Mouse (Mus musculus): ENCODE data around the gene 1700016D06Rik. TPM values are rescaled to one million over a fixed set of nuclear protein-coding genes. Genes with fewer than 3 reads are reported as not detected.
"Not testable (repeated sequence)": the region's sequence is repeated elsewhere in the genome, so short reads cannot be mapped to it uniquely, and the experiment has no call there.

1700016D06Rik gene
- polyA plus RNA-seq, 1 experiment = 0.74 TPM

DNA sequence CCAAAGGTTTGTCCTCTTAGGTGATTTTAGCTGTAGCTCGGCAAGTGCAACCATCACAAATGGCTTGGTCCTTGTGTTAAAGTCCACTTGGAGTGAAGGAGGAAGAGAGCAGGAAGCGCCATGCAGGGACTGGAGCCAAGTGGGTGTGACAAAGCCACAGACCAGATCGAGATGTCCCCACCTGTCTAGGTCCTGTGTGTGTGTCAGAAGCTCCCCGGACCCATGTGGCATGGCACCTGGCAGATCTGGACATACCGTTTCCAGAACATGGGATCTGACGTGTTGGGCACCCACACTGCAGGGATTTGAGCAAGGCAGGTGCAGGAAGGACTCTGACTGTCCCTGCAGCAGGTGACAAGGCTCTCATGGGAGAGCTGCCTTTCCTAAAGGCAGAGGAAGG is 565 bp upstream of the 1700016D06Rik start:
- no peak for DNase-seq (ENCODE audit: low read depth)

DNA sequence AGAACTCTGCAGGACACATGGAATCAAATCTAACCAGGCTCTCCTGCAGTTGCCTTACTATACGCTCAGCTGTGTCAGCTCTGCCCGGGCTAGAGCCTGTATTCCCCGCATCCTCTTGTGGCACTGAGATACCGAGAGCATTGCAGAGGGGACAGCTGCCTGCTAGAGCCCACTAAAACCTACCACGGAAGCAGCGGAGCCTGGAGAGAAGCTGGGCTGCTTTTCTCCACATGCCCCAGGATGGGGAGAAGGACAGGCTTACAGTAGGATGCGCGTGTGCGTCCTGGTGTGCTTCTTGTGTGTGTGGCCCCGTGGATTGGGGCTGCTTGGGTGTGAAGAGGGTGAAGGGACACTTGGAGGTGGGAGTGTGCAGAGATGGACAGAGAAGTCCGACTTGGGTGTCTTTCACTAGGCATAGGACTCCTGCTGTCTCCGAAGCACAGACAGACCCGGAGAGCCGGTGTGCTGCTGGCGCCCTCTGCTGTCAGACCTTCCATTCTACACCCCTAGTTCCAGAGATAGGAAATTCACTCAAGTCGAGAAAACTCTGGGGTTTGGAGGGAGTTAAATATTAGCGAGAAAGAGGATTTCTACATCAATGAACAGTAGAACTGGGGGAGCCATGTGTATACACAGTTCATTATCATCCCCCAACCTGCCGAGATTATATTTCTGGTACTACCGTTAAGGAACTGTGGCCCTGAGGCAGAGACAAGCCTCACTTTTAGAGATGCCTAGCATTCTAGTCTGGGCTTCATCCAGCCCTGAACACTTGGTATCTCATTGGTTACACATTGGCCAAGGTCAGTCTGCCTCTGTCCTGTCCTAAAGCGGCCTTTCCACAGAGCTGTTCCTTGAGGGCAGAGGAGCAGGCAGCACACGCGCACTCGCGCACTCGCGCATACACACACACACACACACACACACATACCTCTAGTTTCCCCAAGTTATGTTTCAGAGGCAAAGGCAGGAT is 517 bp downstream of the 1700016D06Rik start:
- no peak for DNase-seq (ENCODE audit: low read depth)

DNA sequence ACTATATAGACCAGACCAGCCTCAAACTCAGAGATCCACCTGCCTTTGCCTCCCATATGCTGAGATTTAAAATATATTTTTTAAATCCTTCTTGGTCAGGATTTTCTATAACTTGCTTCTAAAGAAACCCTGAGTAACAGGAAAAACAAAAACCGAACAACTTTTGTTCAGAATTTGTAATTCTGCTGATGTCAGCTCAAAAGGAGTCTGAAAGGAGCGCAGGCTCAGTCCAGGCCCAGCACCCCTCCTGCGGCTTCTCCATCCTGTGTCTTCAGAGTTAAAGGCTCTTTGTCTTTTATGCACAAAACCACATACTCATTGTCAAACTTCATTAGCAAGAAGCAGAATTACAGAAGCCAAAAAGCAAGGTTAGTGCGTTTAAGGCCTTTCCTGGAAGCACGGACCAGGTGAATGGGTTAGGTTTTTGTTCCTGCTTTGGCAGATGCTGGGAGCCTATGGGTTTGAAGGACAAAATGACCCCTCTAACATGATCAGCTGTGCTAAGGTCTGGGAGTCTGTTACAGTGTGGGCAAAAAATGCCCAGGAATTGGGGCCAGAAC is 1.3 kb downstream of the 1700016D06Rik start:
- DNase-seq (ENCODE audit: low read depth) = no peak

DNA sequence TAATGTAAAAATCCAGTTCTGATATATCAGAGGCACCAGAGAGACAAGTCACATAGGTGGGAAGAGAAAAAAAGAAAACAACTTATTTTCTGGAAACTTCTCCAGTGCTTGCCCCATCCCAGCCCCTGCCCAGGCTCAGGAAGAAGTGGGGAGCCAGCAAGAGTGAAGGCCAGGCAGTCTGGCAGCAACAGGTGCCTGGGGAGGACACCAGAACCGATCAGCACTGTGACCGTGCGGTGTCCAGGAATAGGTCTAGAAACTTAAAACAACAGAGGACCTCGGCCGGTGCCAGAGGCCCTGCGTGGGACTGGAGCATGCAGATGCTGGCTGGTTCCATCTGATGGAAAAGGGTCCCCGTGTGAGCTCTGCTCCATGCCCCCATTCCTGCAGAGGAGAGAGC is 3.4 kb downstream of the 1700016D06Rik start:
- DNase-seq (ENCODE audit: low read depth) = no peak

DNA sequence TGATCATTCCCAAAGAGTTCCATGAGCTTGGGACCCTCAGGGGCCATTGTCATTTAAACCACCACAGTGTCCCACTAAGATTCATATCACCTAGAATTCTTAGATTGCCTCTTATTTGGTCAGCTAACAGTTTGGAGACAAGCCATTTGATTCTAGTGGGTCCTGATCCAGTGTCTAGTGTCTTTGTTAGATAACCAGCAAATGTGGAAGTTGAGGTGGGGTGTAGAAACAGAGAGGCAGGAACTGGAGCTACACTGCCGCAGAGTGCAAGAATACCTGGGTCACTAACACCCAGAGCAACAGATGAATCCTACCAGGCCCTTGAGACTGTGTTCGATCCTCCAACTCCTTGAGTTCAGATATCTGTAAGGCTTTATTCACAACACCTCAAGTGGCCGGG is 4.7 kb downstream of the 1700016D06Rik start:
- DNase-seq (ENCODE audit: low read depth) = no peak

DNA sequence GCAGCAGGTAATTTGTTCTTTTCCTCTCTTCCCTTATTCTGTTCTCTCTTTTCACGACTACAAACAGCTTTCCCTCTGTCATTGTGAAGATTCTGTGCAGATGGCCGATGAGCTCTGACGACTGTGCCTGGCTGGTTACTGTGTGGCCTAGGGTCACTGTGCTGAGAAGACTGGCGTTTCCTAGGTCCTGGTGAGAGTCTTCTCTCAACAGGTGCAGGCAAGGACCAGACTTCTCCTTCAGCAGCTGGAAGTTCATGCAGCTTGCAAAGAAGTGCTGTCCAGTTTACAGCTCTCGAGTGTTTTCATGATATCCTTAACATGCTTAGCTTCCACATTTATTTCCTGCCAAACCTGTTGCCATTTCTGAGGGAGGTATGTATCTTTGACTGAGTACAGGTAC is 6.9 kb downstream of the 1700016D06Rik start:
- no peak for DNase-seq (ENCODE audit: low read depth)

DNA sequence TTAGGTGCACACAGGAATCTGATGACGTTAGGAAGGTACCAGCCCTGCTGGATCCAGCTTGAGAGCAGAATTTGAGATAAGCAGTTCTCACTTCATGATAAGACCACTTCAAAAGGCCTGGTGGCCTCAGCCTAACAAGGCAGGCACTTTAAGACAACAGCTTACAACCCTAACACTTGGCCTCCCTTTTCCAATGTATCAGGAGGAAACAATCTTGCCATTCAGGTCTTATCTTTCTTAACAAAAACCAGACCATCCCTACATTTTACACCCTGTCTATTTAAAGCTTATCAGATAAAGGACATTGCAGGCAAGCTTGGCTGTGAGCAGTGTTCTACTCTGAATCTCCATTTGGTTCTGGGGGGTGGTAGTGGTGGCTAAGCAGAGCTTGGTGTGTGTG is 8.4 kb downstream of the 1700016D06Rik start:
- DNase-seq (ENCODE audit: low read depth) = no peak

DNA sequence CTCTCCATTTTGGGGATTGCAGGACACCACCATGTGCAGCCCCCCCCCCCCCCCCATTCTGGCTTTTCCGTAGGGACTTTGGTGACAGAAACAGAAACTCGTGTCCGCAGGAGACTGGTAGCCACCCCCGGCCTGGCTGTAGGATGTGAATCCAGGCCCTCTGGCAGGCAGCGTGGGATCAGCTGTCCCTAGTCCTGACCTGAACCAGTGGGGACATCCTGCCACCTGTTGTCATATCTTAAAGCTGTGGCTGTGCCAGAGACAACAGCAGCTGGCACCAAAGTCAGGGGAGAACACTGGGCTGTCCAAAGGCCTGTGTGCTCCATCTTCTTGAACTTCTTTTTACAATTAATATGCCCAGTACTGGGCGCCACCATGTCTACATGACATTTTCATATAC is 9.1 kb downstream of the 1700016D06Rik start:
- no peak for DNase-seq (ENCODE audit: low read depth)

DNA sequence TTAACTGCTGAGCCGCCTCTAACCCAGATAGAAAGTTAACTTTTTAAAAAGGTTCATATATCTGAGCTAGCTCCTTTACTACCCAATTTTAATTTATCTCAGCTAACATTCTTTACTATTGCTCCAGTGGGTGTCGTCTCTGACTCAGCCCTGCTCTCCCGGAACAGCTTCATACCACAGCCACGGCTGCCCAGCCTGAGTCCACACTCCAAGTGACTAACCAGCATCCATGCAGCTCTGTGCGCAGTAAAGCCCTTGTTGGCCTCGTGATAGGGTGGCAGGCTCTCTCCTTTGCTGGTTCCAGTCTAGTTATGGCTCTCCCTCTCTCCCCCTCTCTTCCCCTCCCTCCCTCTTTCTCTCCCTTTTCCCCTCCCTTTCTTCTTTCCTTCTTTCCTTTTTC is 9.6 kb downstream of the 1700016D06Rik start:
- no peak for DNase-seq (ENCODE audit: low read depth)

DNA sequence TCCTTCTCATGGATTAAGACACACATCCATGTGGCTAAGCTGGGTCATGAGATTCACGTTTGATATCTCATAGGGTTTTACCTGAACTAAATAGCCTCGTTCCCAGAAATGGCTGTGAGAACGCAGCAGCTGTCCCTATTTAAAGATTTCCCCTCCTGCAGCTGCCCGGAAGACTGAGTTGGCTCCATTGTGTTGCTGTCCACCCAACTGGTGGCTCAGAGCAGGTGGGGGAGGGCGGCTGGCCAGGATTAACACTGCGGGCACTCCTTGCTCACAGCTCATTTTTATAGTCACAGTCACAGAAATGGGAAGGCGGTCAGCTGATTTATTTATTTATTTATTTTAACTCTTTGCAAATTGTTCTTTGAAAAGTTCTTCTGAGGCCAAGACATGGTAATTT is 10.9 kb downstream of the 1700016D06Rik start:
- DNase-seq (ENCODE audit: low read depth) = no peak

DNA sequence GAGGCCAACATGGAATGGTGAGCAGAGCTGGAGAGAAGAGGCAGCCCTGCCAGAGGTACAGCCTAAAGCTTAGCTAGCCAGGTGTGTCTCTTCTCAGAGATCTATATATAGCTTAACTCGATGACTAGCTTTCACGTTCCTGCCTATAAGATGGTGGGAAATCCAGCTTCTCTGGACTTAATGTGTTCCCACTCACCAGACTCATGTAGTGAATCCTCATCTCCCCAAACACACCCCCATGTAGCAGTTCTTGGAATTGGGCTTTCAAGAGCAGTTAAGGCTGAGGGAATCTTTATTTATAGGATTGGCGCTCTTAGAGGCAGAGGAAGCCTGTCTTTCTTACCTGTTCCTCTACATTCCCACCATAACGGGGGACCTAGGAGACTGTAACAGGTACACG is 13.6 kb downstream of the 1700016D06Rik start:
- no peak for DNase-seq (ENCODE audit: low read depth)

DNA sequence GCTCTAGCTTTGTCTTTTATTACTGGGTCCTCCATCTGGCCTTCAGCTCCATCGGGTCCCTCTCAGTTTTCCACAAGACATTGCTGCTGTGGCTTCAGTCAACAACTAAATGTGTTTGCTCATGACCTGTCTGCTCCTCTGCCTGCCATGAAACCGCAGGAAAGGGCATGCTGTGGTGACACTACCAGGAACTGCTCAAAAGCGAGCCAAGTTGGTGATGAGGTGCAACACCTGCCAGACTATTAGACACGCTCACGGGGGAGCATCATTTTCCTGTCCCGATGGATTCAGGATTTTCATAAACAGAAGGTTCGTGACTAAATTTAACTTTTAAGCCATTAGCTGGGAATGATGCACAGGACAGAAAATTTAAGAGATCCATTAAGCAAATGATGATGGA is 16.3 kb downstream of the 1700016D06Rik start:
- DNase-seq (ENCODE audit: low read depth) = no peak

DNA sequence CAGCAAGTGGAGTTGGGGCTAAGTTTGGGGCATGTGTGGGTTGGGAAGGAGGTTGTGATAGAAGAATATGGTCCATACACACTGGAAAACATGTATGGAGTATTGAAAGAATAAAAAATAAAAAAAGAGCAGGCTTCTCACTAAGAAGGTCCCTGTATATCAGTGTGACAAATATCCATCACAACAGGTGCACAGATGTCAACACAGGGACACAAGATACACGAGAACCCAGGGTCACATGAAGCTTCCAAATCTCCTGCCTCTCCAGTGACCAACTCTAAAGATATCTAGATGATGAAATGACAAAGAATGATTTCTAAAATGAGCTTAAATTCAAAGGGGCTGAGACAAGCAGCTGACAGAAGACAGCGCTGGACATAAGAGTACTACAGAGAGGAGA is 32.6 kb downstream of the 1700016D06Rik start:
- DNase-seq (ENCODE audit: low read depth) = no peak

DNA sequence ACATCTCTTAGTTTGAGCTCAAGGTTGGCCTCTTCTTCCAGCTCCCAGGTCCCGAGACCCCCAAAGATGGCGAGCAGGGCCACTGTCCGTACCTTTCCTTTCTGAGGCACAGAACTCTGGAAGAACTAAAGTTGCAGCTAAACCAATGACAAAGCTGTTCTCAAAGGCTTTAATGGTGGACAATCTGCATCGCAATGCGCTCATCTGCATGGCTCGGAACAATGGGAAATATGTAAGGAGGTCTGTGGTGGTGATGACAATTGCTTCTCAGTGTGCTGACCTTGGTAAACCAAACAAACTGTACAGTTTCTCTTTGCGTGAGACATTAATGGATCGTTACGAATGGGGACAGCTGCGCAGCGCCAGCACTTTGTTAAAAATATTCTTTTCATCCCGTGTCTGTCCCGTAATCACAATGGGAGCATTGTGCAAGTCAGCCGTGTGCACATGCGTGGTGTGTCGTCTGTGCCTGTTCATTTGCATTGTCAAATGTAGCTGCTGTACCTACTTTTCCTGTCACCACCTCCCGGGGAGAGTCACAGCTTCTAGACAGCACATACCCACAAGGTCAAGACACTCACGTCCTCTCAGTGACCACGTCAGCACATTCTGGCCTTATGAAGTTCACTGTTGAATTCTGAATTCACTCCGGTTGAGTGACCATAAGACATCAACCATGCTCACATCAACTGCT is 34.7 kb downstream of the 1700016D06Rik start:
- not testable (repeated sequence) for DNase-seq (ENCODE audit: low read depth)

DNA sequence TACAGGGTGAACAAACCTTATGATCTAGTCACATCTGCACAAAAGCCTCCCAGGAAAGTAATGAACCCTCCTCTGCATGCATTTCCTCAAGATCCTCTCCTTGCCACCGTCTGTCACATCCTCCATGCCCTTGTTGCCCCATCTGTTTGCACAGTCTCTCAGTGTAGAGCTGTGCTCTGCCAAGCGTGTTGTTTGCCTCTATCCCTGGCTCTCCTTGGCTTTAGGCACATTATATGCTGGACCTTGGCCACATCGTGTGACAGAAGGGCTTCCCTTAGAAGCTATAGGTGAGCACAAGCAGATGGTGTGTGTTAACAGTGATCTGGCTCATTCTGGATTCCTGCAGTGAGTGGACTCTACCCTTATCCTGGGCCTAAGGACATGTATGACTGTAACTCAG is 38.9 kb downstream of the 1700016D06Rik start:
- DNase-seq (ENCODE audit: low read depth) = no peak

DNA sequence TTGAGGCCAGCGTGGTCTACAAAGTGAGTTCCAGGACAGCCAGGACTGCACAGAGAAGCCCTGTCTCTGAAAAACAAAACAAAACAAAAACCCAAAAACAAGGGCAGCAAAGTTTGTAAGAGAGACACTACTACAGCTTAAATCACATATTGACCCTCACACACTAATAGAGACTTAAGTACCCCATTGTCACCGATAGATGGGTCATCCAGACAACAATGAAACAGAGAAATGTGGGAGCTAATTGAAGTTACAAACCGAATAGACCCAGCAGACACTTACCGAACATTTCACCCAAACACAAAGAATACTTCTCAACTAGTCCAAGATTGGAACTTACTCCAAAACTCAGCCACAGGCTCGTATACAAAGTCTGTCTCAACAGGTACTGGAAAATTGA is 50.8 kb downstream of the 1700016D06Rik start:
- no peak for DNase-seq (ENCODE audit: low read depth)

DNA sequence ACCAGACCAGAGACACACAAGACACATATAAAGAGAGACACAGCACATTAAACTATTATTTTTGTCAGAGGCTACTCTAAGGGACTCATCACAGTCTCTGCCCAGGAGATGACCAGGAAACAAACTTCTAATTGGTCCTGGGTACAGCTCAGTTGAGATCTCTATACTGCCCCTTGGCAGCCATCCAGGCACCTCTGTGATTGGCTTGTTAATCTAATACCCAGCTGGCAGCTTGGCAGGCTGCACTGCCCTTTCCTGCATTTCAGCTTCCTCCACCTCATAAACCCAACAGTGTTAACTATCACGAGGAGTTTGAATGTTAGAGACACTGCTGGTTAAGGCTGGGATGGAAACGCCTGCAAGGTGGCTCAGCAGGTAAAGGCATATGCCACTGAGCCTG is 57.7 kb downstream of the 1700016D06Rik start:
- no peak for DNase-seq (ENCODE audit: low read depth)

DNA sequence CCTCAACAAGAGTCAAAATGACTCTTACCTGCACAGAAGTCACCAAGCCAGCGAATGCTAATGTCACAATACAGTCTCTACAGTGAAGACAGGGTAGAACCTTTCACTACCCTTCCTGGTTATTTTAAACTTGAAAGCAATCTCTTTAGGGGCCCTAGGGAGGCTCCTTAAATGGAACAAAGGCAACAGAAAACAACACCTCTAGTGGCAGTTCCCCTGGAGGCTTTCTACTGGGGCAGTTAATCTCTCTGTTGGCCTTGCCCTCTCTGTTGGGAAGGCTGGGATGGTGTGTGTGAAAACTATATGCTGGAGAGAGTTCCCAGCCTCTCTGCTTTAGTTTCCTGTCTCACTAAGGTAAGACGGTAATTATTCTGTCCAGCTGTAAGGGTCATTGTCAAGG is 60.3 kb downstream of the 1700016D06Rik start:
- no peak for DNase-seq (ENCODE audit: low read depth)

DNA sequence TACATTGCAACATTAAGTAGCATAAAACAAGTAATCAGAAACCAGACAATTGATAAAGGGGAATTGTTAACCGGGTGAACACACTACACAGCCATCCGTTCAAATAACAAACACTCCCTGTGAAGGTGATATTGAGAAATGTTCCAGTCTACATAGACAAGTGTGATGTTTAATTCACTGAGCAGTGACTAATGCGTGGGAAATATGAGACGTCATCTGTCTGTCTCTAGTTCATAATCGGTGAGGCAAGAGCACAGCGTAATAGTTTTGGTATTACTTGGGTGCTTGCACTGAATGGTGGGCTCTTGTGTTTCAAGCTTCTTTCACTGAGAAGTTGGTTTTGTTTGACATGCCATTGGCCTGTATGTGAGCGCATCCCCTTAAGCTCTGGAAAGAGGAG is 63.3 kb downstream of the 1700016D06Rik start:
- DNase-seq (ENCODE audit: low read depth) = no peak

DNA sequence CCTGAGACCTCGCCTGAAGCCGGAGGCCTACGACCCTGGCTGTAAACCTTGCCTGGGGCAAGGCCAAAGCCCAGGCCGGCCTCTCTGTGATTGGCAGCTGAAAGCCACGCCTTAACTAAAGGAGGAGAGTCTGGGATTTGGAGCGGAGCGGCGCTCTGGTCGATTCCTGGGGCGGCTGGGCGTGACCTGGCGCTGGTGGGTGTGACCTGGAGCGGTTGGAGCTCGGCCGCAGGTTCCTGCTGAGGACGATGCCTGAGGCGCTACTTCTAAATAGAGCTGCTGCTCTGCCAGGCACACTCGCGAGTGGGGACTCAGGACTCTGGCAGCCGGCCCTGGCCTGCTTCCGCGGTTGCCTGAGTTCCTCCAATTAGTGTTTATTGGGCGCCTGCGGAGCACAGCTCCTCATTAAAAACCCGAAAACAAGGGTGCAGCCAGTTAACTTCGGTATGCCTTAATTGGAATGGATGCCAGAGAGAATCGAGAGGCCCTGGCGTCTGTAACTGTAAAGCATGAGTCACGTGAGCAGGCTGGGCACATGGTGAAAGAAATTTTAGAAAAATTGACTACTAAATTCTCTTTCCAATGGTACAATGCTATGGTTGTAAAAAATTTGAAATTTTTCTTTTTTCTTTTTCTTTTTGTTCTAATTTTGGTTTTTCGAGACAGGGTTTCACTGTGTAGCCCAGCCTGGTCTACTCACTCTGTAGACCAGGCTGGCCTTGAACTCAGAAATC is 64.4 kb downstream of the 1700016D06Rik start:
- no peak for DNase-seq (ENCODE audit: low read depth)

DNA sequence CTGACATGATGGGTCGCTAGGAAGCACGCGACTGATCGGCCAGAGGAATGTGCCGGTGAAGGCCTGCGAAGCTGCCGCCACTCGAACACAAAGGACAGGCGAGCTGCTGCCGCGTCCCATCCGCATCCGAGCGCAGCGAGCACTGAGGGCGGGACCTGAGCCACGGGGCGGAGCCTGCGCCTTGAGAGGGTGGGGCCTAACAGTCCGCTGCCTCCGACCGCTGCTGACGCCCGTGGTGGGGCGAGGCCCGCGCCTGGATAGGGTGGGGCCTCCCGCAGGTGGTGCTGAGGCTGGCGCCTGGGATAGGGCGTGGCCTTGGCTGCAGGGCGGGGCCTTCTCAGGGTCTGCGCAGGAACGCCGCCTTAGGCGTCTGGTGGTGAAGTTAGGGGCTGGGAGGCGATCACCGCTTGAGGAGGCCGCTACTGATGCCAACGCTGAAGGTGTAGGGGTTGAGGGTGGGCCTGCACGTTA is 65.2 kb downstream of the 1700016D06Rik start, which contains the start of gene Ankrd10:
Gene Ankrd10 (minus strand): TSS at position 147 of the 471 bp plus-strand sequence.
- no peak for DNase-seq (ENCODE audit: low read depth)
